Mouse (Mus musculus): ENCODE measurements around the gene Utp4.

GRCm38 (mm10) chr8:106865354-106865753 lies 28.1 kb upstream of the Utp4 start:
- no peak for TF ChIP-seq CTCF (IDR thresholded peaks at IDR 0.05 in 2 of 3, conservative IDR thresholded peaks at IDR 0.05 in 1 of 3; ENCODE audit: control insufficient read depth in 1 of 3, insufficient read depth in 1 of 3, low read depth in 2 of 3, low read length in 3 of 3, poor library complexity in 1 of 3, severe bottlenecking in 1 of 3)
- TF ChIP-seq TCF12 (IDR thresholded peaks at IDR 0.05; ENCODE audit: low read depth, low read length) = no peak
- no peak for TF ChIP-seq GATA1 (IDR thresholded peaks at IDR 0.05; ENCODE audit: low read depth, low read length)
- no peak for TF ChIP-seq RCOR1 (IDR thresholded peaks at IDR 0.05; ENCODE audit: low read depth, low read length)
- no peak for TF ChIP-seq EP300 (IDR thresholded peaks at IDR 0.05; ENCODE audit: low read depth in 1 of 2, low read length in 2 of 2)
- TF ChIP-seq MXI1 (IDR thresholded peaks at IDR 0.05; ENCODE audit: low read depth, low read length) = no peak
- no peak for TF ChIP-seq JUND (IDR thresholded peaks at IDR 0.05; ENCODE audit: low read depth, low read length)
- no peak for TF ChIP-seq USF1 (IDR thresholded peaks at IDR 0.05; ENCODE audit: low read depth, low read length)
- TF ChIP-seq MYC (IDR thresholded peaks at IDR 0.05; ENCODE audit: low read depth, low read length) = no peak
- TF ChIP-seq ELF1 (IDR thresholded peaks at IDR 0.05; ENCODE audit: low read depth, low read length) = no peak
- no peak for TF ChIP-seq CHD1 (IDR thresholded peaks at IDR 0.05; ENCODE audit: low read depth, low read length)
- TF ChIP-seq GABPA (IDR thresholded peaks at IDR 0.05; ENCODE audit: low read depth, low read length) = no peak
